In the genomic region with DNA sequence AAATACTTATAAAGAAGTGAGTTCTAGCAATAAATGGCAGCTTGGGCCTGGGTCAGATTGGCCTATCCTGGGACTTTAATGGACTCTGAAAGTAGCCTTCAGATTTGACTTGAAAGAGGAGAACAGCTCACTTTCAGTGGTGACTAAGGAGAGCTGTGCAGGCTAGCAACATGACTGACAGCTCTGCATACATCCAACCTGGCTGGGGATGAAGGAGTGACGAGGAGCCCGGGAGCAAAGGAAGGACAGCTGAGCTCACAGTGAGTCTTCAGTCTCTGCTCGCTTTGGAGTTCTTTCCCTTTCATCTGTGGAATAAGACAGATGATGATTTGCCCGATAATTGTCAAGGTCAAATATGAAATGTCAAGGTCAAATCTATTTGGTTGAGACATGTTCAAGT, we compare ENCODE assay signal across 27 mouse cellular contexts.
"Had no signal": no experiment of that assay in that cellular context is flagged by ENCODE, and none has a peak within 500 bp of the region (broad histone marks: within the 10 kb centered on the region; RNA-seq: fewer than 3 reads in every experiment).

No protein-coding gene starts in this region.

- H3K4me2 ChIP-seq: heart, embryonic 11.5 days; hindbrain, embryonic 12.5 days; hindbrain, embryonic 14.5 days; kidney, embryonic 15.5 days; limb, embryonic 13.5 days; limb, embryonic 15.5 days; liver, embryonic 13.5 days; liver, embryonic 15.5 days had no signal

- H3K27me3 ChIP-seq: hindbrain, embryonic 12.5 days; kidney, embryonic 15.5 days; limb, embryonic 13.5 days; limb, embryonic 15.5 days; liver, embryonic 13.5 days; liver, embryonic 15.5 days had no signal

- H3K36me3 ChIP-seq: hindbrain, embryonic 10.5 days; hindbrain, embryonic 12.5 days; kidney, embryonic 15.5 days; limb, embryonic 13.5 days; limb, embryonic 15.5 days; liver, embryonic 13.5 days; liver, embryonic 15.5 days had no signal

- H3K4me1 ChIP-seq: hindbrain, embryonic 10.5 days; hindbrain, embryonic 12.5 days; kidney, embryonic 15.5 days; liver, embryonic 13.5 days; liver, embryonic 15.5 days had no signal

- H3K9ac ChIP-seq: hindbrain, embryonic 12.5 days; hindbrain, embryonic 14.5 days; kidney, embryonic 15.5 days; limb, embryonic 13.5 days; limb, embryonic 15.5 days; liver, embryonic 13.5 days; liver, embryonic 15.5 days; liver, postnatal 0 days had no signal

- H3K27ac ChIP-seq: heart, adult 2 months; hindbrain, embryonic 10.5 days; hindbrain, embryonic 12.5 days; hindbrain, embryonic 14.5 days; kidney, embryonic 15.5 days; kidney, postnatal 0 days; limb, embryonic 13.5 days; limb, embryonic 15.5 days; liver, embryonic 13.5 days; liver, embryonic 15.5 days had no signal

- DNase-seq: gastrocnemius, postnatal 14 days; gastrocnemius, postnatal 36 days; heart, adult 2 months; heart, postnatal 10 days; heart, postnatal 4 days; kidney, adult 11 months; kidney, adult 2 months; kidney, adult 9 months; kidney, postnatal 14 days; kidney, postnatal 36 days; layer of hippocampus, adult 9-11 months; layer of hippocampus, postnatal 36 days; left cerebral cortex, postnatal 4 days; liver, embryonic 13.5 days; liver, postnatal 0 days; lung, adult 2 months had no signal

- H3K9me3 ChIP-seq: hindbrain, embryonic 10.5 days; hindbrain, embryonic 12.5 days; kidney, embryonic 15.5 days; limb, embryonic 13.5 days; limb, embryonic 15.5 days; liver, embryonic 13.5 days; liver, embryonic 15.5 days had no signal

- H3K4me3 ChIP-seq: heart, adult 2 months; hindbrain, embryonic 10.5 days; hindbrain, embryonic 12.5 days; kidney, embryonic 15.5 days; limb, embryonic 13.5 days; limb, embryonic 15.5 days; liver, embryonic 13.5 days; liver, embryonic 15.5 days had no signal

- ATAC-seq: hindbrain, embryonic 16.5 days; intestine, embryonic 16.5 days; liver, postnatal 0 days had no signal
